Mouse (Mus musculus): Measurements from ENCODE around the gene Serf2.
"Not testable (repeated sequence)": the region's sequence is repeated elsewhere in the genome, so short reads cannot be mapped to it uniquely, and the experiment has no call there.

Serf2 gene

GRCm38 (mm10) chr2:121447006-121447405 is 2.0 kb upstream of the Serf2 start:
- DNase-seq (ENCODE audit: low spot score) = no peak

GRCm38 (mm10) chr2:121448136-121448535 is 859 bp upstream of the Serf2 start:
- DNase-seq (ENCODE audit: low spot score) = peak; percentile 45

- no peak for DNase-seq (ENCODE audit: low spot score)
Observed at GRCm38 (mm10) chr2:121449545-121450011, 583 bp downstream of the Serf2 start.

- DNase-seq (ENCODE audit: low spot score) = peak; percentile 30
Observed at GRCm38 (mm10) chr2:121450093-121450492, 1.1 kb downstream of the Serf2 start.

- no peak for DNase-seq (ENCODE audit: low spot score)
Observed at GRCm38 (mm10) chr2:121452361-121452760, 3.4 kb downstream of the Serf2 start.

- no peak for DNase-seq (ENCODE audit: low spot score)
Observed at GRCm38 (mm10) chr2:121452990-121453389, 4.0 kb downstream of the Serf2 start, which contains the start of gene Hypk. Gene Hypk, plus strand, starts transcription at chr2:121453290.

- no peak for DNase-seq (ENCODE audit: low spot score)
Observed at GRCm38 (mm10) chr2:121453917-121454316, 4.9 kb downstream of the Serf2 start.

GRCm38 (mm10) chr2:121455534-121455933 is 6.5 kb downstream of the Serf2 start:
- no peak for DNase-seq (ENCODE audit: low spot score)

- peak; percentile 96 for DNase-seq (ENCODE audit: low spot score)
Observed at GRCm38 (mm10) chr2:121456692-121457642, 8.0 kb downstream of the Serf2 start, which contains the start of gene Serinc4. Gene Serinc4, minus strand, starts transcription at chr2:121456781.

GRCm38 (mm10) chr2:121460071-121460470 is 11.1 kb downstream of the Serf2 start:
- no peak for DNase-seq (ENCODE audit: low spot score)

GRCm38 (mm10) chr2:121468982-121469381 is 20.0 kb downstream of the Serf2 start:
- DNase-seq (ENCODE audit: low spot score) = not testable (repeated sequence)

GRCm38 (mm10) chr2:121472783-121473182 is 23.8 kb downstream of the Serf2 start:
- not testable (repeated sequence) for DNase-seq (ENCODE audit: low spot score)

- peak; percentile 95 for DNase-seq (ENCODE audit: low spot score)
Observed at GRCm38 (mm10) chr2:121473301-121474179, 24.5 kb downstream of the Serf2 start, which contains the start of gene Mfap1b. Gene Mfap1b, minus strand, starts transcription at chr2:121474067.

GRCm38 (mm10) chr2:121474180-121474535 is 25.2 kb downstream of the Serf2 start:
- DNase-seq (ENCODE audit: low spot score) = no peak

GRCm38 (mm10) chr2:121475306-121475705 is 26.3 kb downstream of the Serf2 start:
- DNase-seq (ENCODE audit: low spot score) = not testable (repeated sequence)

- DNase-seq (ENCODE audit: low spot score) = no peak
Observed at GRCm38 (mm10) chr2:121477491-121478266, 28.7 kb downstream of the Serf2 start.

GRCm38 (mm10) chr2:121480498-121480897 is 31.5 kb downstream of the Serf2 start:
- DNase-seq (ENCODE audit: low spot score) = peak; percentile 45

GRCm38 (mm10) chr2:121480916-121481315 is 31.9 kb downstream of the Serf2 start:
- DNase-seq (ENCODE audit: low spot score) = not testable (repeated sequence)

GRCm38 (mm10) chr2:121483576-121483975 is 34.6 kb downstream of the Serf2 start:
- DNase-seq (ENCODE audit: low spot score) = no peak

GRCm38 (mm10) chr2:121484403-121484802 is 35.4 kb downstream of the Serf2 start:
- DNase-seq (ENCODE audit: low spot score) = not testable (repeated sequence)

- DNase-seq (ENCODE audit: low spot score) = not testable (repeated sequence)
Observed at GRCm38 (mm10) chr2:121501550-121501949, 52.6 kb downstream of the Serf2 start.
